Mouse (Mus musculus) cortical plate, adult 2 months (tissue): ENCODE data around the gene Tmem56.

Experiments used
- CTCF ChIP-seq: fragments of 200-500 bp; IDR thresholded peaks from 2 replicates; pipeline ENCODE4 v1.5.1; 2011; ENCODE audit warnings: mild to moderate bottlenecking, control low read depth, low read length; ENCODE audit not compliant: insufficient read depth; ENCODE audit errors: extremely low read depth
- POLR2A ChIP-seq: fragments of 200-500 bp; IDR thresholded peaks from 2 replicates; pipeline ENCODE4 v1.6.1; 2011; ENCODE audit warnings: mild to moderate bottlenecking, low read length, control low read depth; ENCODE audit not compliant: insufficient read depth; ENCODE audit errors: extremely low read depth

- TF ChIP-seq CTCF (no peak), POLR2A (no peak)
Observed at GRCm38 (mm10) chr3:121285219-121285618, 2.3 kb upstream of the Tmem56 start.
